Mouse (Mus musculus) CH12.LX (cell line): ENCODE data around the gene Cyp2t4. TPM values are rescaled to one million over a fixed set of nuclear protein-coding genes. Genes with fewer than 3 reads are reported as not detected.

Source experiments
- DNase-seq: peaks from one replicate; pipeline ENCODE4 v3.0.0-alpha.2; 2013; ENCODE audit errors: extremely low read depth
- H3K27ac ChIP-seq: 2 replicates; pipeline ENCODE4 v1.5.1; 2012; ENCODE audit warnings: low read depth, mild to moderate bottlenecking, control low read depth, moderate library complexity; ENCODE audit not compliant: insufficient read depth
- H3K27me3 ChIP-seq: replicated peaks from 2 replicates; pipeline ENCODE3; 2012; ENCODE audit warnings: inconsistent platforms
- H3K36me3 ChIP-seq, 2 experiments: replicated peaks in 1 of 2; 2 replicates each; pipeline versions ENCODE3 to v1.6.1; 2012; ENCODE audit warnings: inconsistent platforms in 1 of 2, low read length in 1 of 2, mild to moderate bottlenecking in 1 of 2, mixed read lengths in 1 of 2, moderate library complexity in 1 of 2; ENCODE audit not compliant: control insufficient read depth in 1 of 2, insufficient read depth in 1 of 2
- H3K4me1 ChIP-seq, 2 experiments: 2 replicates each; pipeline ENCODE4 v1.6.1; 2012; ENCODE audit warnings: inconsistent platforms in 1 of 2, moderate library complexity in 1 of 2; ENCODE audit not compliant: insufficient read depth in 2 of 2, control insufficient read depth in 1 of 2
- H3K4me2 ChIP-seq: 2 replicates; pipeline ENCODE4 v1.6.1; 2012; ENCODE audit warnings: low read depth, mild to moderate bottlenecking, control low read depth; ENCODE audit not compliant: poor library complexity, insufficient read depth, severe bottlenecking
- H3K4me3 ChIP-seq, 3 experiments: fragments of 150-350 bp in 1 of 3; sonication (generic) in 1 of 3; replicated peaks in 1 of 3; 2 replicates each; pipeline versions ENCODE3 to v1.5.1; 2011 to 2012; ENCODE audit warnings: low read depth in 2 of 3, low read length in 2 of 3, mild to moderate bottlenecking in 2 of 3, moderate library complexity in 2 of 3, control low read depth in 1 of 3, improper control_type of control experiment in 1 of 3, inconsistent platforms in 1 of 3, mixed read lengths in 1 of 3; ENCODE audit not compliant: poor library complexity in 1 of 3
- H3K79me2 ChIP-seq: replicated peaks from 2 replicates; pipeline ENCODE4 v1.6.1; 2012; ENCODE audit warnings: mild to moderate bottlenecking, moderate library complexity; ENCODE audit not compliant: control insufficient read depth, poor library complexity, insufficient read depth, severe bottlenecking; ENCODE audit errors: extremely low read depth
- H3K9ac ChIP-seq: 2 replicates; pipeline ENCODE4 v1.6.1; 2012; ENCODE audit warnings: low read depth, mild to moderate bottlenecking, control low read depth, moderate library complexity; ENCODE audit not compliant: insufficient read depth
- H3K9me3 ChIP-seq: replicated peaks from 2 replicates; pipeline ENCODE3; 2012; ENCODE audit warnings: low read length, inconsistent platforms, mixed read lengths
- CHD2 ChIP-seq: IDR thresholded peaks from 2 replicates; pipeline ENCODE4 v1.6.1; 2011; ENCODE audit warnings: low read length, improper control_type of control experiment
- CTCF ChIP-seq, 2 experiments: IDR thresholded peaks in 1 of 2; conservative IDR thresholded peaks in 1 of 2; 2 replicates each; pipeline ENCODE4 v1.5.1; 2011 to 2012; ENCODE audit warnings: low read depth in 2 of 2, low read length in 2 of 2, improper control_type of control experiment in 1 of 2, inconsistent platforms in 1 of 2, mild to moderate bottlenecking in 1 of 2, moderate library complexity in 1 of 2
- ETS1 ChIP-seq: conservative IDR thresholded peaks from 2 replicates; pipeline ENCODE4 v1.6.1; 2012; ENCODE audit warnings: low read depth, mild to moderate bottlenecking, inconsistent platforms, low read length, improper control_type of control experiment, moderate library complexity
- GABPA ChIP-seq: IDR thresholded peaks from 2 replicates; pipeline ENCODE4 v1.6.1; 2012; ENCODE audit warnings: low read depth, low read length, improper control_type of control experiment, inconsistent platforms; ENCODE audit not compliant: insufficient replicate concordance
- HCFC1 ChIP-seq: IDR thresholded peaks from 2 replicates; pipeline ENCODE4 v1.6.1; 2012; ENCODE audit warnings: low read depth, mild to moderate bottlenecking, inconsistent platforms, low read length, improper control_type of control experiment
- MAFK ChIP-seq: IDR thresholded peaks from 2 replicates; pipeline ENCODE4 v1.6.1; 2011; ENCODE audit warnings: low read length, improper control_type of control experiment; ENCODE audit not compliant: insufficient replicate concordance
- NRF1 ChIP-seq: IDR thresholded peaks from 2 replicates; pipeline ENCODE4 v1.6.1; 2014; ENCODE audit warnings: low read depth, mild to moderate bottlenecking, inconsistent platforms, low read length, improper control_type of control experiment, moderate library complexity
- RAD21 ChIP-seq: IDR thresholded peaks from 2 replicates; pipeline ENCODE4 v1.6.1; 2011; ENCODE audit warnings: low read depth, mild to moderate bottlenecking, low read length, improper control_type of control experiment, moderate library complexity
- SMC3 ChIP-seq: IDR thresholded peaks from 2 replicates; pipeline ENCODE4 v1.6.1; 2011; ENCODE audit warnings: low read depth, low read length, improper control_type of control experiment
- TBP ChIP-seq: conservative IDR thresholded peaks from 2 replicates; pipeline ENCODE4 v1.6.1; 2011; ENCODE audit warnings: low read depth, low read length, improper control_type of control experiment
- UBTF ChIP-seq: IDR thresholded peaks from 2 replicates; pipeline ENCODE4 v1.6.1; 2012; ENCODE audit warnings: low read depth, mild to moderate bottlenecking, inconsistent platforms, low read length, improper control_type of control experiment, moderate library complexity
- USF1 ChIP-seq: IDR thresholded peaks from 2 replicates; pipeline ENCODE4 v1.6.1; 2014; ENCODE audit warnings: low read depth, mild to moderate bottlenecking, inconsistent platforms, low read length, improper control_type of control experiment
- ZC3H11A ChIP-seq: IDR thresholded peaks from 2 replicates; pipeline ENCODE4 v1.6.1; 2012; ENCODE audit warnings: low read depth, mild to moderate bottlenecking, inconsistent platforms, low read length, improper control_type of control experiment
- dilution Hi-C: fragments of 300-500 bp; cut with MboI; formaldehyde crosslinking; loops from 2 replicates; pipeline ENCODE4 v1.14.3; 2020; ENCODE audit warnings: low sequenced_read_pairs; ENCODE audit not compliant: extremely low pct_unique_long_range_greater_than_20kb, extremely low pct_ligation_motif_present
- in situ Hi-C: fragments of 300-500 bp; cut with MboI; formaldehyde crosslinking; loops from 3 replicates; pipeline ENCODE4 v1.14.3; 2019; ENCODE audit warnings: low sequenced_read_pairs, low pct_ligation_motif_present, low pct_unique_long_range_greater_than_20kb, mixed read lengths
- polyA plus RNA-seq: library from polyadenylated mRNA; unstranded; fragments of >175 nt; gene quantifications from 2 replicates; pipeline ENCODE4 v1.2.1, GENCODE M21; 2012; ENCODE audit warnings: low read depth; ENCODE audit not compliant: insufficient read length
- total RNA-seq, 2 experiments: library from RNA; depleted of rRNA; stranded (reverse); fragments of 300-350 nt in 1 of 2; fragments of >200 nt in 1 of 2; gene quantifications; 2 replicates each; pipeline ENCODE4 v1.2.3; 2012 to 2014

Cyp2t4 gene
- total and polyA plus RNA-seq, 3 experiments = 0.43 TPM; not detected in 2

DNA sequence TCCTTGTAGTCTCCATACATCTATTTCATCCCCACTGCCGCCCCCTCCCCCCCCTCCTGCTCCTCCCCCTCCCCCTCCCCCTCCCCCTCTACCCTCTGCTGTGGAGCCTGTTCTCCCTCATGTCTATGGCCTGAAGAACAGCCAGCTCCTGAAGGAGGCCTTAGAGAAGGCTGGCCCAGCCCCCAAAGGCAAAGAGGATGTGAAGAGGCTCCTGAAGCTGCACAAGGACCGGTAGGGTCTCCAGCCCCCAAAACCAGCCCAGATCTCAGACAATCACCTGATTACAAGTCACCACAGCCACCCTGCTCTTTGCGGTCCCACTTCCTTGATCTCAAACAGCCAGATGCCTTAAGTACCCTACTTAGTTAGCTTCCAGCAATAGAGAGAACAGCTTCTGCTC lies 43.6 kb downstream of the Cyp2t4 start:
- dilution Hi-C loops (no loop called here), in situ Hi-C loops (no loop called here)
- Histone ChIP-seq H3K79me2 (peaks cover 31% of the 10 kb centered on the region), H3K4me2 (peak overlapping the region; percentile 31; the same call in 1 of the 2 replicates), H3K27ac (no peak overlapping the region), H3K36me3 (peaks cover 18 to 57% of the 10 kb centered on the region in 2 experiments), H3K9ac (0 out of 2 replicates have a peak overlapping the region, but pooled peaks have one; percentile 91), H3K27me3 (no peaks in the 10 kb centered on the region), H3K4me1 (peaks cover 13 to 64% of the 10 kb centered on the region in 2 experiments), H3K4me3 (no peak overlapping the region), H3K9me3 (no peaks in the 10 kb centered on the region)
- TF ChIP-seq CHD2 (0 out of 2 replicates have a peak, but pooled peaks have one; percentile 15), ZC3H11A (no peak)
- no peak for DNase-seq

DNA sequence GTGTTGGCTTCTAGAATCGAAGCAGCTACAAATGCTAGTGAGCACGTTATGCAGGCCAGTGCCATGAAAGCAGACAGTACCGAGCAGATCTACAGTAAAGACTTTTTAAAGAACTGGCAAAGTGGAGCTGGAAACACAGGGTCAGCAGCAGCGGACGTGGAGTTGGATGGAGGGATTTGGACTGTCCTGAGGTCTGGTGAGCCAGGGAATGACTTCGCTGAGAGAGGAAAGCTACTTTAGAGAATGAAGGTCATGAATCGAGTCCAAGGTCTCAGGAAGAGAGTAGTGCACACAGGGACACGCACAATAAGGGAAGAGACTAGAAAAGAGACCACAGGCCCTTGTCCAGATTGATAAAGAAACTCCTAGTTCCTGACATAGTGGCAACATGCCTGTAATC lies 44.1 kb downstream of the Cyp2t4 start:
- Histone ChIP-seq H3K4me1 (peaks cover 11 to 59% of the 10 kb centered on the region in 2 experiments), H3K27me3 (no peaks in the 10 kb centered on the region), H3K36me3 (peaks cover 15 to 57% of the 10 kb centered on the region in 2 experiments), H3K9ac (no peak overlapping the region), H3K27ac (no peak overlapping the region), H3K4me2 (no peak overlapping the region), H3K79me2 (peaks cover 27% of the 10 kb centered on the region), H3K4me3 (no peak overlapping the region), H3K9me3 (no peaks in the 10 kb centered on the region)
- in situ Hi-C loops = no loop called here
- dilution Hi-C loops = no loop called here
- DNase-seq = no peak
- TF ChIP-seq RAD21 (no peak), SMC3 (no peak), ZC3H11A (no peak), MAFK (no peak), USF1 (no peak), ETS1 (no peak), TBP (no peak), CTCF (conservative IDR thresholded peaks at IDR 0.05 in 1 of 2, IDR thresholded peaks at IDR 0.05 in 1 of 2; ENCODE audit: low read depth in 2 of 2, low read length in 2 of 2) (no peak), UBTF (no peak)

DNA sequence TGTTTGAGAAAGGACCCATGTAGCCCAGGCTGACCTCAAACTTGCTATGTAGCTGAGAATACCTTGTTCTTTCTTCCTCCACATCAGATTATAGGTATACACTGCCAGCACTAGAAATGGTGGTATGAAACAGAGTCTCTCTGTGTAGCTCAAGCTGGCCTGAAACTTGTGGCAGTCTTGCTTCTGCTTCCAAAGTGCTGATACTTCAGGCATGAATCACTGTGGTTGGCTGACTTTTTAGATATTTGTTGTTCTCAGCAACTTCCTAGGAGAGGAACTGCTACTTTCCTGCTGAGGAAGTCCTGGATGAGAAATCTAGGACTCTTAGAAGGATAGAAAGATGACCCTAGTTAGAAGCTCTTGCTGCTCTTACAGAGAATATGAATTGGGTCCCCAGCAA lies 44.8 kb downstream of the Cyp2t4 start:
- no peak overlapping the region for H3K27ac ChIP-seq
- in situ Hi-C loops = no loop called here

More for the DNA sequence above, 44.8 kb downstream of the Cyp2t4 start:
- Histone ChIP-seq H3K9me3 (no peaks in the 10 kb centered on the region), H3K4me1 (peaks cover 6 to 53% of the 10 kb centered on the region in 2 experiments), H3K4me3 (no peak overlapping the region), H3K79me2 (peaks cover 20% of the 10 kb centered on the region), H3K4me2 (no peak overlapping the region), H3K9ac (no peak overlapping the region), H3K36me3 (peaks cover 12 to 57% of the 10 kb centered on the region in 2 experiments), H3K27me3 (no peaks in the 10 kb centered on the region)
- TF ChIP-seq GABPA = no peak
- TF ChIP-seq NRF1 = no peak
- TF ChIP-seq HCFC1 = no peak
- no peak for TF ChIP-seq UBTF
- DNase-seq = no peak
- dilution Hi-C loops = no loop called here
